Mouse (Mus musculus): ENCODE measurements at regions not wholly inside any gene's neighbourhood (a gene's known extent, or its start where the extent isn't known, plus 50 kb on each side); places are given as distances from the start of the nearest gene placed in this dataset.

- intact Hi-C loops (cut with DNase I), result no loop called here
- DNase-seq (ENCODE audit: low spot score in 2 of 2), result no peak
These were observed 151.8 kb upstream of the Kynu start for GRCm38 (mm10) chr2:43403348-43403747.

GRCm38 (mm10) chr2:43404163-43404967, 150.8 kb upstream of the Kynu start:
- intact Hi-C loops (cut with DNase I), result no loop called here
- DNase-seq (ENCODE audit: low spot score in 2 of 2), result no peak

- intact Hi-C loops (cut with DNase I), result no loop called here
- DNase-seq (ENCODE audit: low spot score in 2 of 2), result no peak
These were observed 117.9 kb upstream of the Kynu start for GRCm38 (mm10) chr2:43437251-43437650.

GRCm38 (mm10) chr2:43455158-43455873, 99.8 kb upstream of the Kynu start:
- DNase-seq (ENCODE audit: low spot score in 2 of 2), result peak; percentile 35 to 58
- intact Hi-C loops (cut with DNase I), result loop anchor here (1.0 to 5.0 kb wide), 2 partner anchors 13 to 128 kb away; no protein-coding TSS in a partner anchor

GRCm38 (mm10) chr2:43469161-43469560, 86.0 kb upstream of the Kynu start:
- intact Hi-C loops (cut with DNase I), result no loop called here
- DNase-seq (ENCODE audit: low spot score in 2 of 2), result no peak

GRCm38 (mm10) chr2:43469893-43470292, 85.2 kb upstream of the Kynu start:
- intact Hi-C loops (cut with DNase I), result no loop called here
- no peak for DNase-seq (ENCODE audit: low spot score in 2 of 2)

GRCm38 (mm10) chr2:43478494-43478893, 76.6 kb upstream of the Kynu start:
- no peak for DNase-seq (ENCODE audit: low spot score in 2 of 2)
- intact Hi-C loops (cut with DNase I), result no loop called here

GRCm38 (mm10) chr2:43479871-43480270, 75.3 kb upstream of the Kynu start:
- intact Hi-C loops (cut with DNase I), result no loop called here

More at GRCm38 (mm10) chr2:43479871-43480270, 75.3 kb upstream of the Kynu start:
- DNase-seq (ENCODE audit: low spot score in 2 of 2), result no peak
